Mouse (Mus musculus): ENCODE measurements at regions not wholly inside any gene's neighbourhood (a gene's known extent, or its start where the extent isn't known, plus 50 kb on each side); places are given as distances from the start of the nearest gene placed in this dataset.

GRCm38 (mm10) chr11:25357717-25358411, 852.7 kb downstream of the 5730522E02Rik start:
- WGBS, result 12% methylated on average over 10 of the region's 10 CpGs
- TF ChIP-seq CTCF (IDR thresholded peaks at IDR 0.05; ENCODE audit: insufficient read depth, low read length) (no peak), POLR2A (IDR thresholded peaks at IDR 0.05; ENCODE audit: borderline replicate concordance, extremely low read depth, low read depth, low read length) (no peak)
- no peak overlapping the region for H3K4me3 ChIP-seq (replicated peaks; ENCODE audit: extremely low read depth, low read depth, low read length)
- DNase-seq, result no peak
- H3K4me1 ChIP-seq (ENCODE audit: control insufficient read depth, insufficient read depth, low read length), result no peaks in the 10 kb centered on the region

GRCm38 (mm10) chr11:25356671-25357586, 853.6 kb downstream of the 5730522E02Rik start:
- DNase-seq, result no peak
- TF ChIP-seq POLR2A (IDR thresholded peaks at IDR 0.05; ENCODE audit: borderline replicate concordance, extremely low read depth, low read depth, low read length), result no peak
- TF ChIP-seq CTCF (IDR thresholded peaks at IDR 0.05; ENCODE audit: insufficient read depth, low read length), result no peak
- 15% methylated on average over 19 of the region's 19 CpGs for WGBS
- no peaks in the 10 kb centered on the region for H3K4me1 ChIP-seq (ENCODE audit: control insufficient read depth, insufficient read depth, low read length)
- H3K4me3 ChIP-seq (replicated peaks; ENCODE audit: extremely low read depth, low read depth, low read length), result no peak overlapping the region

GRCm38 (mm10) chr11:25335667-25336066, 874.9 kb downstream of the 5730522E02Rik start:
- Histone ChIP-seq H3K4me3 (replicated peaks; ENCODE audit: extremely low read depth, low read depth, low read length) (no peak overlapping the region), H3K4me1 (ENCODE audit: control insufficient read depth, insufficient read depth, low read length) (no peaks in the 10 kb centered on the region)
- TF ChIP-seq CTCF (IDR thresholded peaks at IDR 0.05; ENCODE audit: insufficient read depth, low read length), result no peak
- TF ChIP-seq POLR2A (IDR thresholded peaks at IDR 0.05; ENCODE audit: borderline replicate concordance, extremely low read depth, low read depth, low read length), result no peak
- DNase-seq, result no peak
- WGBS, result 40% methylated on average over 2 of the region's 2 CpGs

GRCm38 (mm10) chr11:25330696-25331095, 879.9 kb downstream of the 5730522E02Rik start:
- Histone ChIP-seq H3K4me3 (replicated peaks; ENCODE audit: extremely low read depth, low read depth, low read length) (no peak overlapping the region), H3K4me1 (ENCODE audit: control insufficient read depth, insufficient read depth, low read length) (no peaks in the 10 kb centered on the region)
- TF ChIP-seq CTCF (IDR thresholded peaks at IDR 0.05; ENCODE audit: insufficient read depth, low read length) (no peak), POLR2A (IDR thresholded peaks at IDR 0.05; ENCODE audit: borderline replicate concordance, extremely low read depth, low read depth, low read length) (no peak)
- DNase-seq, result no peak
- 67% methylated on average over 4 of the region's 4 CpGs for WGBS

GRCm38 (mm10) chr11:25322426-25322825, 888.1 kb downstream of the 5730522E02Rik start:
- no peak for TF ChIP-seq POLR2A (IDR thresholded peaks at IDR 0.05; ENCODE audit: borderline replicate concordance, extremely low read depth, low read depth, low read length)
- TF ChIP-seq CTCF (IDR thresholded peaks at IDR 0.05; ENCODE audit: insufficient read depth, low read length), result no peak
- no peak for DNase-seq
- Histone ChIP-seq H3K4me3 (replicated peaks; ENCODE audit: extremely low read depth, low read depth, low read length) (no peak overlapping the region), H3K4me1 (ENCODE audit: control insufficient read depth, insufficient read depth, low read length) (no peaks in the 10 kb centered on the region)

GRCm38 (mm10) chr11:25321494-25321893, 889.1 kb downstream of the 5730522E02Rik start:
- DNase-seq, result no peak
- Histone ChIP-seq H3K4me3 (replicated peaks; ENCODE audit: extremely low read depth, low read depth, low read length) (no peak overlapping the region), H3K4me1 (ENCODE audit: control insufficient read depth, insufficient read depth, low read length) (no peaks in the 10 kb centered on the region)
- 82% methylated on average over 4 of the region's 4 CpGs for WGBS
- TF ChIP-seq CTCF (IDR thresholded peaks at IDR 0.05; ENCODE audit: insufficient read depth, low read length) (no peak), POLR2A (IDR thresholded peaks at IDR 0.05; ENCODE audit: borderline replicate concordance, extremely low read depth, low read depth, low read length) (no peak)

- no peaks in the 10 kb centered on the region for H3K4me1 ChIP-seq (ENCODE audit: control insufficient read depth, insufficient read depth, low read length)
- 68% methylated on average over 10 of the region's 10 CpGs for WGBS
- TF ChIP-seq POLR2A (IDR thresholded peaks at IDR 0.05; ENCODE audit: borderline replicate concordance, extremely low read depth, low read depth, low read length) (no peak), CTCF (IDR thresholded peaks at IDR 0.05; ENCODE audit: insufficient read depth, low read length) (no peak)
- no peak for DNase-seq
- H3K4me3 ChIP-seq (replicated peaks; ENCODE audit: extremely low read depth, low read depth, low read length), result no peak overlapping the region
Measured at GRCm38 (mm10) chr11:25314645-25315044, 895.9 kb downstream of the 5730522E02Rik start.

- DNase-seq, result no peak
- H3K4me1 ChIP-seq (ENCODE audit: control insufficient read depth, insufficient read depth, low read length), result no peaks in the 10 kb centered on the region
- WGBS, result 38% methylated on average over 8 of the region's 8 CpGs
- H3K4me3 ChIP-seq (replicated peaks; ENCODE audit: extremely low read depth, low read depth, low read length), result no peak overlapping the region
- TF ChIP-seq CTCF (IDR thresholded peaks at IDR 0.05; ENCODE audit: insufficient read depth, low read length) (no peak), POLR2A (IDR thresholded peaks at IDR 0.05; ENCODE audit: borderline replicate concordance, extremely low read depth, low read depth, low read length) (no peak)
Measured at GRCm38 (mm10) chr11:25313879-25314278, 896.7 kb downstream of the 5730522E02Rik start.

GRCm38 (mm10) chr11:25313308-25313707, 897.3 kb downstream of the 5730522E02Rik start:
- no peak for DNase-seq
- TF ChIP-seq POLR2A (IDR thresholded peaks at IDR 0.05; ENCODE audit: borderline replicate concordance, extremely low read depth, low read depth, low read length) (no peak), CTCF (IDR thresholded peaks at IDR 0.05; ENCODE audit: insufficient read depth, low read length) (no peak)
- Histone ChIP-seq H3K4me1 (ENCODE audit: control insufficient read depth, insufficient read depth, low read length) (no peaks in the 10 kb centered on the region), H3K4me3 (replicated peaks; ENCODE audit: extremely low read depth, low read depth, low read length) (no peak overlapping the region)
- 56% methylated on average over 4 of the region's 4 CpGs for WGBS
